In the genomic region with DNA sequence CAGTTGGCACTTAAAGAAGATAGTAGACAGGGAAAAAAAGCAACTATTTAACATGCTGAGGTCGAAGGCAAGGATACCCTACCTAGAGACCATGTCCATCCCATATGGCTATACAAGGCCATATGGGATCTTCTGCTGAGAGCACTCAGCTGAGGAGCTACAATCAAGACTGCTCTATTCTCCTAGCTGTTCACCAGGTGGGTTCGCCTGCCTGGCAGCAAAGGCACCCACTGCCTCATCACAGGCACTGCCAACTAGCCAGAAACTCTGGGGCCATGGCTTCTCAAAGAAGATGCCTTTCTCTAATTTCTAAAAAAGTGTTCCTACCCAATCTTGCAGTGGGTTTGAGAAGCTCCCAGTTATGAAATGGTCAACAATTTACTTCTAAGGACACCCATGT, we compare ENCODE assay signal across 25 mouse cellular contexts.
DNase-seq lines count a peak whose midpoint lies in the region; ATAC-seq and TF ChIP-seq lines count a peak whose summit lies in the region.
"Had no signal": no experiment of that assay in that cellular context is flagged by ENCODE, and none has a peak within 500 bp of the region (broad histone marks: within the 10 kb centered on the region; RNA-seq: fewer than 3 reads in every experiment).

No protein-coding gene starts in this region.

- no peak for TF ChIP-seq CTCF in lung, postnatal 0 days (IDR thresholded peaks at IDR 0.05)

- H3K27me3 ChIP-seq in lung, postnatal 0 days (replicated peaks; ENCODE audit: insufficient read depth, low read length): no peaks in the 10 kb centered on the region
- H3K27me3 ChIP-seq: CH12.LX; embryonic facial prominence, embryonic 13.5 days; embryonic facial prominence, embryonic 15.5 days; forebrain, embryonic 12.5 days; Patski had no signal

- TF ChIP-seq EP300 in lung, postnatal 0 days (IDR thresholded peaks at IDR 0.05): no peak

- no peak overlapping the region for H3K4me2 ChIP-seq in lung, postnatal 0 days (replicated peaks; ENCODE audit: low read depth, low read length)
- H3K4me2 ChIP-seq: embryonic facial prominence, embryonic 13.5 days; embryonic facial prominence, embryonic 15.5 days; forebrain, embryonic 12.5 days had no signal

- H3K4me3 ChIP-seq in lung, postnatal 0 days (ENCODE audit: low read depth, low read length): no peak overlapping the region
- H3K4me3 ChIP-seq: embryonic facial prominence, embryonic 13.5 days; embryonic facial prominence, embryonic 15.5 days; erythroblast, embryonic 14.5 days; forebrain, embryonic 10.5 days; forebrain, embryonic 12.5 days had no signal

- ATAC-seq in cerebellum, adult (ENCODE audit: insufficient number of reproducible peaks, low FRiP score, low TSS enrichment): peak; percentile 66
- no peak for ATAC-seq in lung, postnatal 0 days
- ATAC-seq: activated CD4-positive, CD25-positive, alpha-beta regulatory T cell, adult 4 months; CD4-positive, CD25-positive, alpha-beta regulatory T cell, adult 4 months; forebrain, embryonic 14.5 days; forebrain, embryonic 16.5 days; Patski had no signal

- H3K36me3 ChIP-seq in lung, postnatal 0 days (ENCODE audit: insufficient read depth, low read length): no peaks in the 10 kb centered on the region
- H3K36me3 ChIP-seq: G1E had no signal

- no peak overlapping the region for H3K27ac ChIP-seq in lung, postnatal 0 days (ENCODE audit: low read length)
- H3K27ac ChIP-seq: embryonic facial prominence, embryonic 13.5 days; embryonic facial prominence, embryonic 15.5 days; forebrain, embryonic 10.5 days; forebrain, embryonic 12.5 days had no signal

- no peaks in the 10 kb centered on the region for H3K9me3 ChIP-seq in lung, postnatal 0 days (ENCODE audit: low read length)
- H3K9me3 ChIP-seq: embryonic facial prominence, embryonic 15.5 days; forebrain, embryonic 10.5 days; forebrain, embryonic 12.5 days; G1E had no signal

- no peaks in the 10 kb centered on the region for H3K4me1 ChIP-seq in lung, postnatal 0 days (ENCODE audit: insufficient read depth, low read depth, low read length)
- H3K4me1 ChIP-seq: embryonic facial prominence, embryonic 13.5 days; embryonic facial prominence, embryonic 15.5 days; forebrain, embryonic 12.5 days had no signal

- H3K9ac ChIP-seq in lung, postnatal 0 days (replicated peaks; ENCODE audit: low read depth): no peak overlapping the region
- H3K9ac ChIP-seq: embryonic facial prominence, embryonic 13.5 days; embryonic facial prominence, embryonic 15.5 days; forebrain, embryonic 12.5 days had no signal

- WGBS in lung, postnatal 0 days: 80% methylated on average over 2 of the region's 2 CpGs

- no peak for DNase-seq in cerebellum, adult 11 months
- peak; percentile 26 to 44 for DNase-seq in cerebellum, adult 18-20 months
- no peak for DNase-seq in cerebellum, postnatal 4 days (ENCODE audit: low spot score in 2 of 2)
- DNase-seq in cerebellum, adult 9-11 months: peak; percentile 50
- peak; percentile 44 to 57 for DNase-seq in cerebellum, postnatal 25 days
- no peak for DNase-seq in ovary, postnatal 10 days (ENCODE audit: low spot score)
- DNase-seq in lung, postnatal 0 days (ENCODE audit: low spot score): no peak
- DNase-seq: adrenal gland, adult 8-10 months; adrenal gland, postnatal 14 days; adrenal gland, postnatal 36 days; B cell, adult 2 months; embryo, embryonic 11 days had no signal

Comparison
In these comparisons a context has a peak if more than half of its experiments do, and no peak if none do; other contexts are left out.
1. DNase-seq: peak in cerebellum, adult 18-20 months (2 of 2), cerebellum, adult 9-11 months (single experiment) and cerebellum, postnatal 25 days (2 of 2); none in cerebellum, adult 11 months (single experiment), cerebellum, postnatal 4 days (0 of 2), ovary, postnatal 10 days (single experiment) and lung, postnatal 0 days (single experiment).